Mouse (Mus musculus) G1E (cell line): ENCODE results near the gene Gm47841.

ENCODE experiments used
- CTCF ChIP-seq: IDR thresholded peaks from 2 replicates; pipeline ENCODE4 v1.5.1; 2012; ENCODE audit warnings: low read depth, low read length, inconsistent platforms, mixed read lengths
- GATA1 ChIP-seq: IDR thresholded peaks from 2 replicates; pipeline ENCODE4 v1.6.1; 2012; ENCODE audit warnings: borderline replicate concordance, low read length, inconsistent platforms, mixed read lengths
- GATA2 ChIP-seq: IDR thresholded peaks from 2 replicates; pipeline ENCODE4 v1.6.1; 2012; ENCODE audit warnings: low read depth, low read length, inconsistent platforms, borderline replicate concordance
- POLR2AphosphoS5 ChIP-seq: IDR thresholded peaks from 2 replicates; pipeline ENCODE4 v1.6.1; 2012; ENCODE audit warnings: low read depth, low read length, inconsistent platforms; ENCODE audit not compliant: insufficient replicate concordance

GRCm38 (mm10) chr15:101011352-101011751 is 35.8 kb downstream of the Gm47841 start:
- TF ChIP-seq CTCF (no peak), GATA1 (no peak), POLR2AphosphoS5 (no peak), GATA2 (no peak)
